Mouse (Mus musculus) spleen, adult 2 months (tissue): ENCODE measurements around the gene Gm35315. TPM values are rescaled to one million over a fixed set of nuclear protein-coding genes. Genes with fewer than 3 reads are reported as not detected.
"Not testable (repeated sequence)": the region's sequence is repeated elsewhere in the genome, so short reads cannot be mapped to it uniquely, and the experiment has no call there.

ENCODE experiments used
- DNase-seq, 2 experiments: peaks; one replicate each; pipeline versions ENCODE4 v3.0.0 to v3.0.0-alpha.2; 2012 to 2021; ENCODE audit warnings: low spot score in 2 of 2, low read depth in 1 of 2
- H3K27ac ChIP-seq: fragments of 200-500 bp; 2 replicates; pipeline ENCODE4 v1.5.1; 2012; ENCODE audit warnings: low read length, inconsistent platforms; ENCODE audit not compliant: insufficient read depth
- H3K27me3 ChIP-seq: fragments of 200-500 bp; 2 replicates; pipeline ENCODE4 v1.6.1; 2012; ENCODE audit warnings: mild to moderate bottlenecking, moderate library complexity, low read length, inconsistent platforms; ENCODE audit not compliant: control insufficient read depth, insufficient read depth
- H3K36me3 ChIP-seq: fragments of 200-500 bp; 2 replicates; pipeline ENCODE4 v1.6.1; 2012; ENCODE audit warnings: mild to moderate bottlenecking, low read length, inconsistent platforms; ENCODE audit not compliant: control insufficient read depth, insufficient read depth
- H3K4me1 ChIP-seq: fragments of 200-500 bp; 2 replicates; pipeline ENCODE4 v1.6.1; 2011; ENCODE audit warnings: inconsistent platforms; ENCODE audit not compliant: control insufficient read depth, insufficient read depth, insufficient read length
- H3K4me3 ChIP-seq: fragments of 200-500 bp; 2 replicates; pipeline ENCODE4 v1.5.1; 2011; ENCODE audit warnings: mild to moderate bottlenecking, inconsistent platforms; ENCODE audit not compliant: insufficient read depth, insufficient read length; ENCODE audit errors: extremely low read depth
- CTCF ChIP-seq: fragments of 200-500 bp; IDR thresholded peaks from 2 replicates; pipeline ENCODE4 v1.5.1; 2011; ENCODE audit warnings: mild to moderate bottlenecking, inconsistent platforms; ENCODE audit not compliant: insufficient read depth, insufficient read length, insufficient replicate concordance; ENCODE audit errors: extremely low read depth
- POLR2A ChIP-seq: fragments of 200-500 bp; IDR thresholded peaks from 2 replicates; pipeline ENCODE4 v1.6.1; 2011; ENCODE audit warnings: low read depth, low read length, inconsistent platforms
- WGBS: fragments of 180-500 bp; shearing (Covaris S2); methylation state at CpG from one replicate; pipeline ENCODE4 v1.1.7; 2018; 5-methylcytosine and 5-hydroxymethylcytosine counted together
- polyA plus RNA-seq: library from polyadenylated mRNA; depleted of rRNA; stranded (reverse); fragments of >200 nt; gene quantifications from 2 replicates; pipeline ENCODE4 v1.2.3, GENCODE M21; 2012

Gm35315 gene
- polyA plus RNA-seq, 1 experiment, result 0.04 TPM

DNA sequence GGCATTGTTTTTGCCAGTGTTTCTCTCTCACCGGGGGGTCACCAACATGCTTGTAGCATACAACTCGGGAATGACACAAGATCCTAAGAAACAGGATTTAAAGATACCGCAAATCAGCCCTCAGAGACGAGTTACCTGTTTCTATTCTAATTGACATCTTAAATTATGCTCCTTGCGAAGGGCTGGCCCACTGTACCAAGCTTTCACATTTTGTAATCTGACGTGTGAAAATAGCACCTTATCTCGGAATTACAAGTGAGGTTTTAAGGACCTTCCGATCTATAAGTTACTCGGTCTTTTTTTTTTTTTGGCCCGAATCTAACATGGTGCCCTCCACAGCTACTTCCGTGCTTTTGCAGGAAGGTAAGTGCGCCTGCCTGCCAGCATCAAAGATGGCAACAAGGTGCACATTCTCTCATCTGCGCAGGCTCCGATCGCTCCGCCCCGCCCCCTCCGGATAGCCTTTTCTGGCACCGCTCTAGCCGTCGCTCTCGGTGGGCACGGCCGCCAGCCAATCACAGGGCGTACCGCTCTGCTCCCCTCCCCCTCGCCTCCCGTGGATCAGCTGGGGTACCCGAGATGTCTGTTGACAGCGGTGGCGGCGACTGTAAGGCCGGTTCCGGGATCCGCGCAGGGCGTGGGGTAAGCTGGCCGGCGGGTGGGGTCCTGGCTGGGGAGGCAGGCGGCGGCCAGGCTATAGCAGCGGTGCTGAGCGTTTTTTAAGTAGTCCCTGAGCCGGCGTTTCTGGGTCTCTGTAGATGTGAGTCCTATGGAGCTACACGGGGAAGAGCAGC, 41.3 kb upstream of the Gm35315 start, which contains the start of gene Chfr:
TSS of gene Chfr (plus strand) at position 550 of the 794 bp plus-strand sequence.
- H3K27me3 ChIP-seq, result no peaks in the 10 kb centered on the region
- TF ChIP-seq POLR2A (peak; percentile 73), CTCF (no peak)
- peak within 1 kb of the TSS; percentile 76 for H3K27ac ChIP-seq
- DNase-seq, result peak; percentile 96 to 99
- no peaks in the 10 kb centered on the region; the same call in 1 of the 2 replicates for H3K36me3 ChIP-seq
- 4% methylated on average over 46 of the region's 46 CpGs for WGBS
- H3K4me3 ChIP-seq, result peak within 1 kb of the TSS; percentile 88
- no peaks in the 10 kb centered on the region for H3K4me1 ChIP-seq

DNA sequence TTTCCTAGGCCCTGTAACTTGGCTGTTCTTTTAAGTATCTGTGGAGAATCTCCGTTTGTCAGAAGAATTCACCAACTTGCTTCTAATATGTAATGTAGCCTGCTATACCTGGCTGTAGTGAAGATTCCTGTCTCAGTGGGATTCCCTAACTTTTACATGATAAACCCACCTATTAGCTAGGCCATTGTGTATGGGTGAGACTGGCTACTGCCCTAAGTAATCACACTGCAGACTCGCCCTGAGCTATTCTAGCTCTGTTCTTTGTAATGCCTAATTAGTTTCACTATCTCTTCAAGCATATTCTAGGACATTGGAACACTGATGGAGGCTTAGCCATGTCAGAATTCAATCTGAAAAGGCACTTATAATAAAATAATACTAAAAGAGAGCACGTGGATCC, 28.2 kb upstream of the Gm35315 start:
- not testable (repeated sequence) for H3K27ac ChIP-seq, H3K36me3 ChIP-seq, H3K4me1 ChIP-seq, H3K27me3 ChIP-seq, H3K4me3 ChIP-seq, DNase-seq
- 89% methylated on average over 3 of the region's 3 CpGs for WGBS

DNA sequence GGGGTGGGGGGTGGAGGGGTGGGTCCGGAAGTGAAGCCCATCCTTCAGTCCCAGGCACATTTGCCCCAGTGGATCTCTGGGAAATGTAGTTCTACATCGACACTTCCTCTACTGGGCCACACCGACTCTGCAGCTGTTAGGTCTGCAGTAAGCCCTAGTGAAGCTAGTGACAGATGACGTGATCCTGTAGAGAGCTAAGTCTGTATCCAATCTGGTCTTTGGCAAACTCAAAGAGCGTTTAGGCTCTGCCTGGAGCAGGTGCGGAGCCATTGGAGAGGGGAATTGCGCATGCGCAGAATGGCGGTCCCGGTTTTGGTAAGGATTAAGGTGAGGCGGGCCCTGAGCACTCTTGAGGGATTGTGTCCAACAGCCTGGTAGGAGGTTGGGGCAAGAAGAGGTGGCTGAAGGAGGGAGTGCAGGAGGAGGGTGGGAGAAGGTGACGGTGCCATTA, 15.8 kb upstream of the Gm35315 start, which contains the start of gene Zfp605:
TSS of gene Zfp605 (plus strand) at position 102 of the 451 bp plus-strand sequence.
- peak; percentile 74 to 76 for DNase-seq
- H3K4me1 ChIP-seq, result peaks cover 4% of the 10 kb centered on the region
- H3K27me3 ChIP-seq, result no peaks in the 10 kb centered on the region
- peak within 1 kb of the TSS; percentile 67 for H3K4me3 ChIP-seq
- TF ChIP-seq CTCF, result no peak
- no peak for TF ChIP-seq POLR2A
- H3K27ac ChIP-seq, result peak within 1 kb of the TSS; percentile 77
- 1% methylated on average over 12 of the region's 12 CpGs for WGBS
- peaks cover 5% of the 10 kb centered on the region for H3K36me3 ChIP-seq

DNA sequence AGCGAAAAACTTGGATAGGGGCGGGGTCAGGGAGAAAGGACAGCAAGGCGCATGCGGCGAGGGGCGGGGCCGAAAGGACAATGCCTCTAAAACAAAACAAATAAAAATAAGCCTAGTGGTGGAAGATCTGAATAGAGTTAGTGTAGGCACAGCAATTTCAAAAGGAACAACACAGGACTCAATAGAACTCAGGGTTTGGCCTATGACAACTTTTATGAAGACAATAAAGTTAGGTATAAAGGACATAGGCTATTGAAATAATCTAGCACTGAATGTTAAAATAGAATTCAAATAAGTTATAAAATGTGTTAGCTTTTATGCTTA, 14.0 kb upstream of the Gm35315 start:
- peak overlapping the region; percentile 85; the same call in 1 of the 2 replicates for H3K27ac ChIP-seq
- 2% methylated on average over 7 of the region's 7 CpGs for WGBS
- peaks cover 21% of the 10 kb centered on the region for H3K36me3 ChIP-seq
- peaks cover 4% of the 10 kb centered on the region for H3K4me1 ChIP-seq
- DNase-seq, result no peak
- H3K4me3 ChIP-seq, result peak overlapping the region; percentile 89
- H3K27me3 ChIP-seq, result no peaks in the 10 kb centered on the region
- TF ChIP-seq CTCF (no peak), POLR2A (no peak)

DNA sequence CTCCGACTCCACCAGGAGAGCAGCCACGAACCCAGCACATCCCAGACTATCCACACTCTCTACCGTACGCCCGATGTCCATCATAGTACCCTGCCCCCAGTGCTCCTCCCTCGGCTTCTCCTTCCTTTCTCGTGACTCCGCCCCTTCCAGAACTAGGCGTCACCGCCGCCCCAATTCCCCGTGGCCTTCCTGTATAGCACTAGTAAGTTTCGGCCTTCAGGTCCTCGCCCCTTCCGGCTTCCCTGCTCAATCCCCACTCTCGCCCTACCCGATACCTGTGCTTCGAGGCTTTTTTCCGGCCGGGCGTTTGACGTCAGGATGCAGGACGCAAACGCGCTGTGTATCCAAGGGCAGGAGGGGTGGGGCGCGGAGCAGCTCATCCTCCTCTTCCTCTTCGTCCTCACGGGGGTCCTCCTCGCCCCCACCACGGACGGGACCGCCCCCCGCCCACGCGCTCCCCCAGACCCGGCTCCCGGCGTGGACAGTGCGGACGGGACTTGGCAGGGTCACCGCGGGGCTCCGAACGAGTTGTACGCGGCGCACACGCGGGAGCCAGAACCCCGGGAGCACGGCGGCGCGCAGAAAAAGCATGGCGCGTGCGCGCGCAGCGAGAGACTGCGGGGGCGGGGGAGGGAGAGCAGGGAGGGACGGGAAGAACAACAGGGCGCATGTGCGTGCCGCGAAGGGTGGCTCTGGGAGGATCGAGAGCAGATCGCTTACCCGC, 13.5 kb upstream of the Gm35315 start, which contains the start of gene Gtpbp6:
TSS of gene Gtpbp6 (minus strand) at position 617 of the 724 bp plus-strand sequence.
- DNase-seq, result peak; percentile 88 to 92
- TF ChIP-seq CTCF (no peak), POLR2A (peak; percentile 40)
- WGBS, result under 1% methylated on average over 71 of the region's 71 CpGs
- peaks cover 21% of the 10 kb centered on the region for H3K36me3 ChIP-seq
- H3K4me3 ChIP-seq, result peak within 1 kb of the TSS; percentile 89
- peak within 1 kb of the TSS; percentile 85 for H3K27ac ChIP-seq
- H3K4me1 ChIP-seq, result peaks cover 4% of the 10 kb centered on the region
- H3K27me3 ChIP-seq, result no peaks in the 10 kb centered on the region

DNA sequence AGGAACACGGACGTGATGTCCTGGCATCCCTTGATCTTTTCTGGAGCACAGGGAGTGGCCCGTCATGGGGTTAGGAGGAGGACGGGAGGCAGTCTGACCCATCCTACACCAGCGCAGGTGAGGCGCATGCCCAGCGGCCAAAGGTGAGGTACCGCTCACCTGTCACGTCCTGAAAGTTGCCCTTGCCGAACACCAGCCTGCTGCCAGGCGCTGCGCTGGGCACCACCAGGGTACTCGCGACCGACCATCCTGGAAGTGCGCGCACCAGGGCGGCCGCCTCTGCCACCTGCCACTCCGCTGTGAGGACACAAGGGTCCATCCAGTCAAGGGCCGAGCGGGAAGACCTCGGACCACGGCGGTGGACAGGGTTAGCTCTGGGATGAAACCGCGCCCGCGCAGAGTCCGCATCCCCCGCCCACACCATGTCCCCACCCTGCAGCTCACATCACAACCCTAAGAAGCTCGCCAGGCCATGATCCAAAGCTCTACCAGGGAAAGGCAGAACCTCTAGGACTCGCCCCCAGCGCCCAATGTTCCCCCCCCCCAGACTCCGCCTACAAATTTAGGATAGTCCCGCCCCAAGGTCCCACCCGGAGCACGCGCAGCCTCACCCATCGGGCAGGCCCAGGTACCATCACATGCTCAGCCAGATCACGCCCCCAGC, 12.8 kb upstream of the Gm35315 start:
- Histone ChIP-seq H3K36me3 (peaks cover 20% of the 10 kb centered on the region), H3K4me3 (peak overlapping the region; percentile 89), H3K27ac (peak overlapping the region; percentile 85), H3K4me1 (peaks cover 4% of the 10 kb centered on the region), H3K27me3 (no peaks in the 10 kb centered on the region)
- TF ChIP-seq POLR2A (no peak), CTCF (no peak)
- 35% methylated on average over 41 of the region's 41 CpGs for WGBS
- DNase-seq, result peak in 1 of 2 experiments; percentile 30
